ENCODE assay signal across 9 mouse cellular contexts in genomic region chr7:102017452-102017851, GRCm38 (mm10). TPM values are rescaled to one million over a fixed set of nuclear protein-coding genes. Genes with fewer than 3 reads are reported as not detected.
DNase-seq lines count a peak whose midpoint lies in the region; ATAC-seq and TF ChIP-seq lines count a peak whose summit lies in the region.
"Had no signal": no experiment of that assay in that cellular context is flagged by ENCODE, and none has a peak within 500 bp of the region (broad histone marks: within the 10 kb centered on the region; RNA-seq: fewer than 3 reads in every experiment).

No protein-coding gene starts in this region.

- intact Hi-C loops in heart, adult 2 months (cut with DNase I), result loop anchor here (2.0 to 5.0 kb wide), 2 partner anchors 19 to 85 kb away; partner anchors contain the start of genes Lrrc51 and Numa1

- peak; percentile 41 to 45 for DNase-seq in heart, adult 2 months
- DNase-seq in heart, postnatal 4 days, result no peak
- peak; percentile 34 for DNase-seq in 416B (ENCODE audit: low read depth)
- DNase-seq in liver, embryonic 13.5 days, result no peak
- no peak for DNase-seq in right cerebral cortex, postnatal 36 days (ENCODE audit: low spot score in 2 of 2)
- no peak for DNase-seq in cerebellum, adult 9-11 months
- DNase-seq in layer of hippocampus, adult 9-11 months, result no peak

- H3K9ac ChIP-seq in heart, adult 2 months (ENCODE audit: low read depth, low read length), result peak overlapping the region; percentile 74
- H3K9ac ChIP-seq in liver, embryonic 13.5 days, result peak overlapping the region; percentile 39
- H3K9ac ChIP-seq: limb, embryonic 13.5 days had no signal

- WGBS in heart, adult 2 months, result 14% methylated on average over 5 of the region's 5 CpGs
- WGBS in liver, embryonic 13.5 days (ENCODE audit: insufficient replicate concordance), result 76% methylated on average over 5 of the region's 5 CpGs

- peak overlapping the region; percentile 61 for H3K4me3 ChIP-seq in heart, adult 2 months
- peak overlapping the region; percentile 60 for H3K4me3 ChIP-seq in brown adipose tissue, adult 24 weeks (ENCODE audit: insufficient read depth, low read depth, low read length)
- 0 out of 2 replicates have a peak overlapping the region, but pooled peaks have one; percentile 6 for H3K4me3 ChIP-seq in liver, embryonic 13.5 days (replicated peaks)
- H3K4me3 ChIP-seq: limb, embryonic 13.5 days had no signal

- H3K9me3 ChIP-seq in liver, embryonic 13.5 days (replicated peaks), result no peaks in the 10 kb centered on the region
- H3K9me3 ChIP-seq: limb, embryonic 13.5 days had no signal

- H3K36me3 ChIP-seq in heart, adult 2 months (ENCODE audit: control insufficient read depth, insufficient read depth, low read length), result peaks cover 14% of the 10 kb centered on the region
- H3K36me3 ChIP-seq in liver, embryonic 13.5 days, result peaks cover 92% of the 10 kb centered on the region

- H3K27ac ChIP-seq in heart, adult 2 months, result peak overlapping the region; percentile 86
- peak overlapping the region; percentile 86 for H3K27ac ChIP-seq in brown adipose tissue, adult 24 weeks (replicated peaks; ENCODE audit: low read depth, low read length)
- H3K27ac ChIP-seq in liver, embryonic 13.5 days, result no peak overlapping the region; the same call in 1 of the 2 replicates
- H3K27ac ChIP-seq: limb, embryonic 13.5 days had no signal

- TF ChIP-seq POLR2A in heart, adult 2 months (IDR thresholded peaks at IDR 0.05; ENCODE audit: insufficient read depth, low read depth, low read length), result peak; percentile 66

- TF ChIP-seq CTCF in heart, adult 2 months (IDR thresholded peaks at IDR 0.05), result no peak

- peaks cover 13% of the 10 kb centered on the region for H3K4me1 ChIP-seq in heart, adult 2 months (ENCODE audit: control insufficient read depth, insufficient read depth, low read length)
- H3K4me1 ChIP-seq in brown adipose tissue, adult 24 weeks (ENCODE audit: control insufficient read depth, insufficient read depth, insufficient read length, low read length), result no peaks in the 10 kb centered on the region
- H3K4me1 ChIP-seq in liver, embryonic 13.5 days (replicated peaks), result peaks cover 10% of the 10 kb centered on the region
- H3K4me1 ChIP-seq: limb, embryonic 13.5 days had no signal

- no peaks in the 10 kb centered on the region for H3K27me3 ChIP-seq in heart, adult 2 months (ENCODE audit: control insufficient read depth, insufficient read depth, low read length)
- no peaks in the 10 kb centered on the region for H3K27me3 ChIP-seq in liver, embryonic 13.5 days
- H3K27me3 ChIP-seq: limb, embryonic 13.5 days had no signal

- ATAC-seq in liver, embryonic 13.5 days (ENCODE audit: low read depth), result no peak

- no peaks in the 10 kb centered on the region for H3K79me2 ChIP-seq in heart, adult 2 months (replicated peaks; ENCODE audit: control insufficient read depth, insufficient read depth, low read length)

- TF ChIP-seq EP300 in heart, adult 2 months (IDR thresholded peaks at IDR 0.05; ENCODE audit: insufficient read depth, low read depth, low read length), result no peak

- peak overlapping the region; percentile 21; the same call in 1 of the 2 replicates for H3K4me2 ChIP-seq in liver, embryonic 13.5 days
- H3K4me2 ChIP-seq: limb, embryonic 13.5 days had no signal

RNA-seq across cellular contexts. Expression of gene Il18bp, which starts 1.0 kb away (rescaled TPM):
- 10 to 100 TPM in 1 of 2 experiments, 1 to 10 TPM in 1; 8.6 to 12.3 TPM for total RNA-seq in heart, adult 2 months (2021)
- polyA plus RNA-seq in heart, adult 2 months (2012; rRNA removed), result 14.4 and 21.8 TPM in 2 replicates
- 1 to 10 TPM; 3.6 to 4.1 TPM for total RNA-seq in heart, postnatal 4 days (2021)
- 9.8 and 12.0 TPM in 2 replicates for polyA plus RNA-seq in brown adipose tissue, adult 24 weeks (2012; ENCODE audit: insufficient read depth, insufficient read length, missing spikeins)
- 9.1 and 11.1 TPM in 2 replicates for polyA plus RNA-seq in liver, embryonic 13.5 days (2015; fragmentation: Nextera tagmentation; extraction: Ambion mirVana)

RNA-seq across cellular contexts. Expression of gene Rnf121, which starts 47.8 kb away (rescaled TPM):
- total RNA-seq in heart, adult 2 months (2021), result 10 to 100 TPM; 20.7 to 23.9 TPM
- polyA plus RNA-seq in heart, adult 2 months (2012; rRNA removed), result 21.3 and 33.9 TPM in 2 replicates
- total RNA-seq in heart, postnatal 4 days (2021), result 10 to 100 TPM; 23.8 to 25.6 TPM
- 14.8 and 17.2 TPM in 2 replicates for polyA plus RNA-seq in brown adipose tissue, adult 24 weeks (2012; ENCODE audit: insufficient read depth, insufficient read length, missing spikeins)
- 10.6 and 11.6 TPM in 2 replicates for polyA plus RNA-seq in liver, embryonic 13.5 days (2015; fragmentation: Nextera tagmentation; extraction: Ambion mirVana)

RNA-seq across cellular contexts. Expression of gene Xndc1, which starts 47.9 kb away (rescaled TPM):
- total RNA-seq in heart, adult 2 months (2021), result 1 to 10 TPM; 5.7 to 6.5 TPM
- 11.2 and 18.6 TPM in 2 replicates for polyA plus RNA-seq in heart, adult 2 months (2012; rRNA removed)
- total RNA-seq in heart, postnatal 4 days (2021), result 10 to 100 TPM; 13.2 to 13.3 TPM
- 7.8 and 10.0 TPM in 2 replicates for polyA plus RNA-seq in brown adipose tissue, adult 24 weeks (2012; ENCODE audit: insufficient read depth, insufficient read length, missing spikeins)
- polyA plus RNA-seq in liver, embryonic 13.5 days (2015; fragmentation: Nextera tagmentation; extraction: Ambion mirVana), result 13.6 and 14.2 TPM in 2 replicates

RNA-seq across cellular contexts. Expression of gene Xntrpc, which starts 48.1 kb away (rescaled TPM):
- total RNA-seq in heart, adult 2 months (2021), result under 1 TPM; 0.81 to 0.98 TPM
- 1.2 and 2.4 TPM in 2 replicates for polyA plus RNA-seq in heart, adult 2 months (2012; rRNA removed)
- 1 to 10 TPM in 1 of 2 experiments, under 1 TPM in 1; 0.90 to 1.1 TPM for total RNA-seq in heart, postnatal 4 days (2021)
- 0.32 TPM in 1 of 2 replicates, not detected in the other for polyA plus RNA-seq in brown adipose tissue, adult 24 weeks (2012; ENCODE audit: insufficient read depth, insufficient read length, missing spikeins)
- 0.22 and 0.28 TPM in 2 replicates for polyA plus RNA-seq in liver, embryonic 13.5 days (2015; fragmentation: Nextera tagmentation; extraction: Ambion mirVana)

Comparison
In these comparisons a context has a peak if more than half of its experiments do, and no peak if none do; other contexts are left out.
1. DNase-seq: peak in heart, adult 2 months (2 of 2) and 416B (single experiment); none in heart, postnatal 4 days (single experiment), liver, embryonic 13.5 days (single experiment), right cerebral cortex, postnatal 36 days (0 of 2), cerebellum, adult 9-11 months (single experiment) and layer of hippocampus, adult 9-11 months (single experiment).
2. H3K4me3 ChIP-seq: peak in every context shown above with its lines; median percentile 61 in heart, adult 2 months; 60 in brown adipose tissue, adult 24 weeks; 6 in liver, embryonic 13.5 days.